Mouse (Mus musculus) MEL (cell line): ENCODE results near the gene Rnf34. TPM values are rescaled to one million over a fixed set of nuclear protein-coding genes. Genes with fewer than 3 reads are reported as not detected.

ENCODE experiments used
- DNase-seq: peaks from one replicate; pipeline ENCODE4 v3.0.0; 2011; ENCODE audit warnings: low read depth, low spot score
- H3K27ac ChIP-seq: 2 replicates; pipeline ENCODE4 v1.5.1; 2012; ENCODE audit warnings: low read depth, mild to moderate bottlenecking, control low read depth, low read length, moderate library complexity; ENCODE audit not compliant: control insufficient read depth
- H3K27me3 ChIP-seq, 2 experiments: fragments of 150-350 bp in 1 of 2; sonication (generic) in 1 of 2; 2 replicates each; pipeline ENCODE4 v1.6.1; 2012; ENCODE audit warnings: low read length in 2 of 2, mild to moderate bottlenecking in 2 of 2, improper control_type of control experiment in 1 of 2, moderate library complexity in 1 of 2; ENCODE audit not compliant: insufficient read depth in 2 of 2, control insufficient read depth in 1 of 2
- H3K36me3 ChIP-seq, 2 experiments: 2 replicates each; pipeline ENCODE4 v1.6.1; 2012 to 2014; ENCODE audit warnings: low read length in 2 of 2, improper control_type of control experiment in 1 of 2, inconsistent platforms in 1 of 2, mild to moderate bottlenecking in 1 of 2; ENCODE audit not compliant: insufficient read depth in 2 of 2, control insufficient read depth in 1 of 2
- H3K4me1 ChIP-seq, 2 experiments: fragments of 150-350 bp in 1 of 2; sonication (generic) in 1 of 2; 2 replicates each; pipeline ENCODE4 v1.6.1; 2012; ENCODE audit warnings: low read length in 2 of 2, improper control_type of control experiment in 1 of 2, mild to moderate bottlenecking in 1 of 2; ENCODE audit not compliant: insufficient read depth in 2 of 2, control insufficient read depth in 1 of 2
- H3K4me3 ChIP-seq, 2 experiments: fragments of 150-350 bp in 1 of 2; sonication (generic) in 1 of 2; 2 replicates each; pipeline ENCODE4 v1.5.1; 2012; ENCODE audit warnings: low read depth in 2 of 2, low read length in 2 of 2, mild to moderate bottlenecking in 2 of 2, moderate library complexity in 2 of 2, control low read depth in 1 of 2, improper control_type of control experiment in 1 of 2; ENCODE audit not compliant: control insufficient read depth in 1 of 2, insufficient read depth in 1 of 2
- H3K79me2 ChIP-seq: 2 replicates; pipeline ENCODE4 v1.6.1; 2012; ENCODE audit warnings: mild to moderate bottlenecking, low read length, moderate library complexity; ENCODE audit not compliant: control insufficient read depth, poor library complexity, insufficient read depth
- H3K9ac ChIP-seq: 2 replicates; pipeline ENCODE4 v1.6.1; 2012; ENCODE audit warnings: low read depth, mild to moderate bottlenecking, control low read depth, low read length, moderate library complexity; ENCODE audit not compliant: control insufficient read depth, poor library complexity, severe bottlenecking
- H3K9me3 ChIP-seq: fragments of 150-350 bp; sonication (generic); replicated peaks from 2 replicates; pipeline ENCODE4 v1.6.1; 2012; ENCODE audit warnings: mild to moderate bottlenecking, low read length, improper control_type of control experiment, moderate library complexity; ENCODE audit not compliant: insufficient read depth
- CHD2 ChIP-seq: IDR thresholded peaks from 2 replicates; pipeline ENCODE4 v1.6.1; 2011; ENCODE audit warnings: low read length, improper control_type of control experiment
- CTCF ChIP-seq, 3 experiments: IDR thresholded peaks in 2 of 3; conservative IDR thresholded peaks in 1 of 3; 2 replicates each; pipeline ENCODE4 v1.5.1; 2011 to 2012; ENCODE audit warnings: low read length in 3 of 3, low read depth in 2 of 3, mild to moderate bottlenecking in 2 of 3, improper control_type of control experiment in 1 of 3, inconsistent platforms in 1 of 3, mixed read lengths in 1 of 3, moderate library complexity in 1 of 3; ENCODE audit not compliant: control insufficient read depth in 1 of 3, insufficient read depth in 1 of 3, poor library complexity in 1 of 3, severe bottlenecking in 1 of 3
- HCFC1 ChIP-seq: IDR thresholded peaks from 2 replicates; pipeline ENCODE4 v1.6.1; 2012; ENCODE audit warnings: low read depth, mild to moderate bottlenecking, inconsistent platforms, low read length, improper control_type of control experiment, moderate library complexity
- MAFK ChIP-seq: IDR thresholded peaks from 2 replicates; pipeline ENCODE4 v1.6.1; 2011; ENCODE audit warnings: low read depth, mild to moderate bottlenecking, low read length, improper control_type of control experiment, borderline replicate concordance
- MYC ChIP-seq: IDR thresholded peaks from 2 replicates; pipeline ENCODE4 v1.6.1; 2011; ENCODE audit warnings: low read depth, mild to moderate bottlenecking, low read length, improper control_type of control experiment, moderate library complexity
- POLR2AphosphoS5 ChIP-seq: IDR thresholded peaks from 2 replicates; pipeline ENCODE4 v1.6.1; 2012; ENCODE audit warnings: low read depth, borderline replicate concordance, mild to moderate bottlenecking, inconsistent platforms, low read length, moderate library complexity, mixed read lengths
- RAD21 ChIP-seq: IDR thresholded peaks from 2 replicates; pipeline ENCODE4 v1.6.1; 2011; ENCODE audit warnings: mild to moderate bottlenecking, low read depth, low read length, improper control_type of control experiment
- RCOR1 ChIP-seq: IDR thresholded peaks from 2 replicates; pipeline ENCODE4 v1.6.1; 2012; ENCODE audit warnings: low read depth, mild to moderate bottlenecking, inconsistent platforms, low read length, improper control_type of control experiment
- SMC3 ChIP-seq: IDR thresholded peaks from 2 replicates; pipeline ENCODE4 v1.6.1; 2011; ENCODE audit warnings: low read depth, low read length, improper control_type of control experiment
- TCF12 ChIP-seq: IDR thresholded peaks from 2 replicates; pipeline ENCODE4 v1.6.1; 2014; ENCODE audit warnings: low read depth, mild to moderate bottlenecking, inconsistent platforms, low read length, improper control_type of control experiment, moderate library complexity
- USF1 ChIP-seq: IDR thresholded peaks from 2 replicates; pipeline ENCODE4 v1.6.1; 2014; ENCODE audit warnings: low read depth, mild to moderate bottlenecking, inconsistent platforms, low read length, improper control_type of control experiment, moderate library complexity
- ZC3H11A ChIP-seq: IDR thresholded peaks from 2 replicates; pipeline ENCODE4 v1.6.1; 2012; ENCODE audit warnings: low read depth, mild to moderate bottlenecking, inconsistent platforms, low read length, improper control_type of control experiment
- ZNF384 ChIP-seq: IDR thresholded peaks from 2 replicates; pipeline ENCODE4 v1.6.1; 2012; ENCODE audit warnings: low read depth, mild to moderate bottlenecking, inconsistent platforms, low read length, improper control_type of control experiment
- polyA plus RNA-seq, 2 experiments: library from polyadenylated mRNA; stranded (reverse) in 1 of 2; unstranded in 1 of 2; fragments of >175 nt in 1 of 2; fragments of >200 nt in 1 of 2; gene quantifications; 2 replicates each; pipeline versions ENCODE4 v1.2.1 to v1.2.4; 2012; ENCODE audit warnings: low replicate concordance in 2 of 2, low read depth in 1 of 2; ENCODE audit not compliant: insufficient read length in 2 of 2, insufficient read depth in 1 of 2, missing spikeins in 1 of 2
- total RNA-seq: library from RNA; depleted of rRNA; stranded (reverse); fragments of 300-350 nt; gene quantifications from 2 replicates; pipeline ENCODE4 v1.2.3, GENCODE M21; 2012

The Rnf34 gene
- total and polyA plus RNA-seq, 3 experiments: 14.8 to 27.4 TPM; not detected in 1

- Histone ChIP-seq H3K9ac (no peak overlapping the region), H3K27ac (no peak overlapping the region), H3K79me2 (no peaks in the 10 kb centered on the region), H3K36me3 (peaks cover 18 to 35% of the 10 kb centered on the region in 2 experiments), H3K4me1 (peaks cover 9 to 14% of the 10 kb centered on the region in 2 experiments), H3K27me3 (no peaks in the 10 kb centered on the region), H3K4me3 (no peak overlapping the region), H3K9me3 (no peaks in the 10 kb centered on the region)
- TF ChIP-seq TCF12 (no peak), ZC3H11A (no peak), USF1 (no peak), CHD2 (no peak), RCOR1 (no peak)
- DNase-seq: no peak
Observed at GRCm38 (mm10) chr5:122802706-122803105, 47.1 kb upstream of the Rnf34 start.

GRCm38 (mm10) chr5:122805503-122805902, 44.3 kb upstream of the Rnf34 start:
- H3K27me3 ChIP-seq: no peaks in the 10 kb centered on the region
- no peak overlapping the region for H3K4me3 ChIP-seq
- H3K4me1 ChIP-seq: no peaks in the 10 kb centered on the region
- no peak overlapping the region for H3K27ac ChIP-seq
- no peaks in the 10 kb centered on the region for H3K79me2 ChIP-seq
- H3K9me3 ChIP-seq: no peaks in the 10 kb centered on the region
- no peak overlapping the region for H3K9ac ChIP-seq
- H3K36me3 ChIP-seq: peaks cover 0 to 41% of the 10 kb centered on the region in 2 experiments; a peak in 3 of 4 replicates
- TF ChIP-seq RAD21: peak; percentile 7; the same call in 1 of the 2 replicates
- no peak for TF ChIP-seq MAFK
- TF ChIP-seq SMC3: peak; percentile 39
- peak in 2 of 3 experiments; percentile 51 to 54; a peak in 4 of 6 replicates for TF ChIP-seq CTCF (IDR thresholded peaks at IDR 0.05 in 2 of 3, conservative IDR thresholded peaks at IDR 0.05 in 1 of 3; ENCODE audit: control insufficient read depth in 1 of 3, insufficient read depth in 1 of 3, low read depth in 2 of 3, low read length in 3 of 3, poor library complexity in 1 of 3, severe bottlenecking in 1 of 3)
- TF ChIP-seq, all 39 proteins: peak for 3
- no peak for DNase-seq

GRCm38 (mm10) chr5:122811364-122812079, 38.3 kb upstream of the Rnf34 start:
- TF ChIP-seq RAD21 (peak; percentile 75), ZC3H11A (peak; percentile 46; the same call in 1 of the 2 replicates), SMC3 (peak; percentile 59), CTCF (IDR thresholded peaks at IDR 0.05 in 2 of 3, conservative IDR thresholded peaks at IDR 0.05 in 1 of 3; ENCODE audit: control insufficient read depth in 1 of 3, insufficient read depth in 1 of 3, low read depth in 2 of 3, low read length in 3 of 3, poor library complexity in 1 of 3, severe bottlenecking in 1 of 3) (peak; percentile 71 to 82 (median 76)), ZNF384 (peak; percentile 63; the same call in 1 of the 2 replicates), HCFC1 (no peak), POLR2AphosphoS5 (no peak), MYC (0 out of 2 replicates have a peak, but pooled peaks have one; percentile 18)
- TF ChIP-seq, all 39 proteins: peak for 6
- no peaks in the 10 kb centered on the region for H3K79me2 ChIP-seq
- H3K4me1 ChIP-seq: peaks cover 2 to 4% of the 10 kb centered on the region in 2 experiments; a peak in 2 of 4 replicates
- peak; percentile 83 for DNase-seq
- no peak overlapping the region for H3K27ac ChIP-seq
- H3K36me3 ChIP-seq: peaks cover 6 to 26% of the 10 kb centered on the region in 2 experiments; a peak in 3 of 4 replicates
- H3K4me3 ChIP-seq: no peak overlapping the region
- no peaks in the 10 kb centered on the region for H3K27me3 ChIP-seq
- H3K9me3 ChIP-seq: no peaks in the 10 kb centered on the region
- no peak overlapping the region for H3K9ac ChIP-seq
